Mouse (Mus musculus): ENCODE data around the gene Elane. TPM values are rescaled to one million over a fixed set of nuclear protein-coding genes. Genes with fewer than 3 reads are reported as not detected.
"Not testable (repeated sequence)": the region's sequence is repeated elsewhere in the genome, so short reads cannot be mapped to it uniquely, and the experiment has no call there.

The Elane gene
- total RNA-seq, 2 experiments from 2014 or later, result not detected

DNA sequence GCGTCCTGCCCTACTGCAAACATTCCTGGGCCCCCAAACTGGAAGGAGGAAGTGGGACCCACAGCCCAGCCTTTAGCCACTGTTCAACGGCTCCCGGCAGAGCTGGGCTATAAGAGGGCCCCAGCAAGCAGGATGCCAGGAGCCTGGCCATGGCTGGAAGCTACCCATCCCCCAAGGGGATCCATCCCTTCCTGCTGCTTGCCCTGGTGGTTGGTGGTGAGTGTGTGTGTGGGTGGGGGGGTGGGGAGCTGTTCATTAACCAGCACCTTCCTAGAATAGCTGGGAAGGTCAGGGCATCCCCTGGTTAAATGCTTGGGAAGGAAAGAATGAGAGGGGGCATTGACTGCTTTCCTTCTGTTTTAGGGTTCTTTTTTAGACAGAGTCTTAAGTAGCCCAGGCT lies 6.5 kb upstream of the Elane start:
- intact Hi-C loops (cut with DNase I), result no loop called here
- DNase-seq, result no peak

DNA sequence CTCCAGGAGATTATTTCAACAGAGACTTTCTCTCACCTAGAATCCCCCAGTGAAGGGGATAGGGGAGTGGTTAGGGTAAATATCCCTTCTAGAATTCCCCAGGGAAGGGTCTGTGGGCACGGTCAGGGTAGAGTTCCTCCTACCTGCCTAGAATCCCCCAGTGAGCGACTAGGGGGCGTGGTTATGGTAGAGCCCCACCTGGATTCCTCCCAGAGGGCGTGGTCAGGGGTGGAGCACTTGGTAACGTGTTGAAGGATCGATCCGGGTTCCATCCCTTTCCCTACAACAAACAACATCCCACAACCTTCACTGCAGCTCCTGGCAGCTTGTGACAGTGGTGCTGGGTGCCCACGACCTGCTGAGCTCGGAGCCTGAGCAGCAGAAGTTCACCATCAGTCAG lies 5.3 kb upstream of the Elane start:
- intact Hi-C loops (cut with DNase I), result no loop called here
- no peak for DNase-seq

DNA sequence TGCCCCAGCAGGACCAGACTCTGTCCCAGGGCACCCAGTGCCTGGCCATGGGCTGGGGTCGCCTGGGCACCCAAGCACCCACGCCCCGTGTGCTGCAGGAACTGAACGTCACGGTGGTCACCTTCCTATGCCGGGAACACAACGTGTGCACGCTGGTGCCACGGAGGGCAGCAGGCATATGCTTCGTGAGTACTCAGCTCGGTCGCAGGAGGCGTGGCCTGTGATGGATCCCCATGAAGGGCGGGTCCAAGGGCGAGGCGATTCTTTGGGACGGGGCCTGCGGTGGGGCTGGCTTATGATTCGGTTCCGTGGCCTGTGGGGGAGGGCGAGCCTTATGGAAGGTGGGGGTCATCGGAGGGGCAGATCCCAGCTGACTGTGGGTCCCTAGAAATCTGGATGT lies 4.1 kb upstream of the Elane start:
- intact Hi-C loops (cut with DNase I), result no loop called here
- DNase-seq, result no peak

DNA sequence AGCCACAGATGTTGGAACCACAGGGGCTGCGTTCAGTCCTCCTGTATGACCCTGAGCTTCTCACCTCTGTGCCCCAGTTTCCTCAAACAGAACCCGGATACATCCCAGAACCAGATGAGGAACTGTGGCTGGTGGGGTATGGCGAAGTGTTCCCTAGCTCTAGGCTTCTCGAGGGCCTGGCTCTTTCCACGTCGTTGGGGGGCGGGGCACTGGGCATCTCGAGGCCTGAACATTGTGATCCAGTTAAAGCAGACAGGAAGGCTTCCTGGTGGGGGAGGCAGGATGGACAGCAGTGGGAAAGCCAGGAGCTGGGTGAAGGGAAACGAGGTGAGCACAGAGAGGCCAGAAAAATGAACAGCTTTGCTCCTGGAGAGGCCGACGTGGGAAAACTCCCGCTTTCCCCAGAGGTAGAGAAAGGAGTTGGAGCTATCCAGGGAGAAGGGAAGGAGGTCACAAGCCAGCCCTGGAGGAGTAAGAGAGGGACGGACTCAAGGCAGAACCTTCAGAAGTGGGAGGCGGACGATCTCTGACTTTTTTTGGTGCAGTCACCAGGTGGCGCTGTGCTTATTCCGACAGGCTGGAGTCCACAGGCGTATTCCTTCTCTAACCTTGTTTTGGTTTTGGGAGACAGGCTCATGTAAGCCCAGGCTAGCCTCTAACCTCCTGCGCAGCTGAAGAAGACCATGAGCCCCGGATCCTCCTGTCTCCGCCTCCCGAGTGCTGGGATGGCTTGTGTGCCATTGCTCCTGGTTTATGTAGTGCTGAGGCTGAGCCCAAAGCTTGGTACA lies 2.6 kb upstream of the Elane start:
- DNase-seq, result peak; percentile 83
- intact Hi-C loops (cut with DNase I), result no loop called here

DNA sequence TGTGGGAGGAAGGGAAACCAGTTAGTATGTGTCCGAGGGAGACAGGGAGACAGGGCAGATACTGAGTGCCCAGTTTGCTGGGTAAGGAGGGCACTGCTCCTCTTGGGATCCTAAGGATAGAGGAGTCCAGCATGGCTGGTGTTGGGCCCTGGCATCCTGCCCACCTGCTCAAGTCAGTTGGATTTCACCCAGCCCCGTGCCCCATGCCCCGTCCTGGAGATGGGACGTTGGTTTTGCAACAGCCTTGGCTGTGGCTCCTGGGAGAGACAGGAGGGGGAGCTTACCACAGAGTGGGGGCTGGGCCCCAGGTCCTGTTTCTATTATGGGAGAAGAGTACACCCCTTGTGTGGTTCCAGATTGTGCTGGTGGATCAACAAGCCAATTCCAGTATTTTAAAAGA lies 1.6 kb upstream of the Elane start:
- intact Hi-C loops (cut with DNase I), result no loop called here
- DNase-seq, result peak; percentile 79

DNA sequence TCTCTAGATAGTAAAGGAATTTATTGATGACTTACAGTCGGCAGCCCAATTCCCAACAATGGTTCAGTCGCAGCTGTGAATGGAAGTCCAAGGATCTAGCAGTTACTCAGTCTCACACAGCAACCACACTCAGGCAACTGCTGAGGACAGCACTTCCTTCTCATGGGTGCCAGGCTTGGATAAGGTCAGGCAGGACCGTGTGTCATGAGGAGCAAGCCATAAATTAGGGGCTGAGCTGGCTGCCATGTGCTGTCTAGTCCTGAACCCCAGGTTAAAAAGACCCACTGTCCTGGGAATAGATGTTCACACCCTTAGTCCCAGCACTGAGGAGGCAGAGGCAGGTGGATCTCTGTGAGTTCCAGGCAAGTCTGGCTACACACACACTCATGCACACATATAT lies 1.1 kb upstream of the Elane start:
- intact Hi-C loops (cut with DNase I); DNase-seq: not testable (repeated sequence)

DNA sequence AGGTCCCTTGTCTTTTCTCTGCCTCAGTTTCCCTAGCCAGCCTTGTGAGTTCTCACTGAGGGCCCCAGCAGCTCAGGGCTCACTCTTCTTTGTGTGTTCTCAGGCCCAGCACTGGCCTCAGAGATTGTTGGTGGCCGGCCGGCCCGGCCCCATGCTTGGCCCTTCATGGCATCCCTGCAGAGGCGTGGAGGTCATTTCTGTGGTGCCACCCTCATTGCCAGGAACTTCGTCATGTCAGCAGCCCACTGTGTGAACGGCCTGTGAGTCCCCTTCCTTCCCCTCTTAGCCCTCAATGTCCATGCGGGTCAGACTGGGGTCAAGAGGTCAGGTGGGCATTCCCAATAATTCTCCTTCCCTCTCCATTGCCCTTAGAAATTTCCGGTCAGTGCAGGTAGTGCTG lies 564 bp downstream of the Elane start:
- intact Hi-C loops (cut with DNase I), result no loop called here
- no peak for DNase-seq

DNA sequence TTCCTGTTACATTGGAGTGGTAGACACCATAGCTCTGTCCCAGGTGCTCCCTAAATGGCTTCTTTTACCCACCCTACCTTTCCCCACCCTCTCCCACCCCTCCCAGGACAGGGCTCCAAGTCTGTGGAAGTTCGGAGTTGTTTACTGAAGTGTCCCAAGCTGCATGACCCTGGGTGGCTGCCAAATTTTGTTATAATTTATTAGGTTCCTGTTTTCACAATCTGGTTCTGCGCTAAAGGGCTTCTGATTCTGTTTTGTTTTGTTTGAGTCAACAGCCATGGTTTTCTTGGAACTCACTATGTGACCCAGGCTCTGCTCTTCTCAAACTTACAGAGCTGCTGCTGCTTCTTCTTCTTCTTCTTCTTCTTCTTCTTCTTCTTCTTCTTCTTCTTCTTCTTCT lies 3.3 kb downstream of the Elane start:
- intact Hi-C loops (cut with DNase I), result no loop called here

DNA sequence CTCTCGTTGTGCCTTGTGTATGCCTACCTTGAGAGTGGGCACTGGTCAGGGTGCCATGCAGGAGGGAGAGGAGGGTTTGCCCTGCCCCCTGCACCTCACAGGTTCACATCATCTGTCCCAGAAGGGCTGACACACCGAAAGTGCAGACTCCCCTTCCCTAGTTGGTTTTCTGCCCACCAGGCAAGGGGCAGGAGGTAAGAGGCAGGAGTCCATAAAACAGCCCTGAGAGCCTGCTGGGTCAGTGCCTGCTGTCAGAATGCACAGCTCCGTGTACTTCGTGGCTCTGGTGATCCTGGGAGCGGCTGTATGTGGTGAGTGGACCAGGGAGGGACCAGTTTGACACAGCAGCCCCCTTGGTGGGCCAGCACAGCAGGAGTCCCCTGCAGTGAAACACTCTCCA lies 4.6 kb downstream of the Elane start, which contains the start of gene Cfd:
Gene Cfd (plus strand): TSS at position 184 of the 400 bp plus-strand sequence.
- intact Hi-C loops (cut with DNase I), result no loop called here
- no peak for DNase-seq

More for the DNA sequence above, 3.3 kb downstream of the Elane start:
- DNase-seq, result no peak

DNA sequence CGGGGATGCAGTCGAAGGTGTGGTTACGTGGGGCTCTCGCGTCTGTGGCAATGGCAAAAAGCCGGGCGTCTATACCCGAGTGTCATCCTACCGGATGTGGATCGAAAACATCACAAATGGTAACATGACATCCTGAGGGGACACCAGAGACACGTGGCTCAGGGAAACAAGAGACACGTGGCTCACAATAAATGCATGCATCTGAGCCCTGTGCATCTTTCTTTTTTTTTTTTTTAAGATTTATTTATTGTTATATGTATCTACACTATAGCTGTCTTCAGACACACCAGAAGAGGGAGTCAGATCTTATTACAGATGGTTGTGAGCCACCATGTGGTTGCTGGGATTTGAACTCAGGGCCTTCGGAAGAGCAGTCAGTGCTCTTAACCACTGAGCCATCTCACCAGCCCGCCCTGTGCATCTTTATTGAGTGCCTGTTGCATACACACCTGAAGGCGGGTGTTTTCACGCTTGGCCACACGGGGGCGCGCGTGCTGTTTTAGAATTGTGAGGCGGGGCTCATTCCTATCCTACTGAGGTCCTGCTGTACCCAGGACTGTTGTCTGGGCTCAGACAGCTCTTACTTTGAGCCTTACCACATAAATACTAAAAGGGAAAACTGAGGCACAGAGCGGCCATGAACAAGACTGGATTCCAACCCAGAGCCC lies 6.5 kb downstream of the Elane start:
- intact Hi-C loops (cut with DNase I), result not testable (repeated sequence)

DNA sequence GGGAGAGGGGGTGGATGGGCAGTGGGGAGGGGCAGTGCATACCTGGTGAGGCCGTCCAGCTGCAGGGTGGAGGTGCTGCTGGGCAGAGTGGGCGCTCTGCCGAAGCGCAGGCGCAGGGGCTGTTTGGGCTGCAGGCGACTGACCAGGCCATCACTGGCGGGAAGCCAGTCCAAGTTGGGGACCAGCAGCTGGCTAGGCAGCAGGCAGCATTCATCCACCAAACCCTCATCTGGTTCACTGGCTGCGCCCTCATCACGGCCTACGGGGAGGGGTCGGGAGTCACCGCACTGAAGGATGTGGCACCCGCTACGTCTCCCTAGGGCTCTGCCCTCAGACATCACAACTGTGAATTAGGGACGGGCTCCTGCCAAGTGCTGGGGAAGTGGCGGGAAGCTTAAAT lies 10.3 kb downstream of the Elane start:
- intact Hi-C loops (cut with DNase I), result no loop called here
- peak; percentile 52 for DNase-seq

More for the DNA sequence above, 6.5 kb downstream of the Elane start:
- peak; percentile 85 for DNase-seq

DNA sequence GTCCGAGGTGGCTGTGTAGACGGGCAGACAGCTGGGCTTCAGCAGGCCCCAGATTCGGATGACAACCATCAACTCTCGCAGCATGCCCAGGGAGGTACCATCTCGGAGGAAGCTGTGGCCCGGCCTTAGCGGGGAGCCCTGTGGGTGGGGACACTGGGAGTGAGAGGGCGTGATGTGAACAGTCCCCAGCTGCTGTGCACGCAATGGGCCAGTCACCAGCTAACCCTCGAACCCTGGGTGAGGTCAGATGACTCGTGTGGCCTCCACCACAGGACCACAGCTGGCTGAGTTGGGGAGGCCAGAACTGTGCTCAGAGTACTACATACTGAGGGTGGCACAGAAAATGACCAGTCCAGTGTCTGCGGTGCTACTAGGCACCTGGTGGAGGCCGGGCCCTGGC lies 10.8 kb downstream of the Elane start:
- DNase-seq, result no peak
- intact Hi-C loops (cut with DNase I), result no loop called here

DNA sequence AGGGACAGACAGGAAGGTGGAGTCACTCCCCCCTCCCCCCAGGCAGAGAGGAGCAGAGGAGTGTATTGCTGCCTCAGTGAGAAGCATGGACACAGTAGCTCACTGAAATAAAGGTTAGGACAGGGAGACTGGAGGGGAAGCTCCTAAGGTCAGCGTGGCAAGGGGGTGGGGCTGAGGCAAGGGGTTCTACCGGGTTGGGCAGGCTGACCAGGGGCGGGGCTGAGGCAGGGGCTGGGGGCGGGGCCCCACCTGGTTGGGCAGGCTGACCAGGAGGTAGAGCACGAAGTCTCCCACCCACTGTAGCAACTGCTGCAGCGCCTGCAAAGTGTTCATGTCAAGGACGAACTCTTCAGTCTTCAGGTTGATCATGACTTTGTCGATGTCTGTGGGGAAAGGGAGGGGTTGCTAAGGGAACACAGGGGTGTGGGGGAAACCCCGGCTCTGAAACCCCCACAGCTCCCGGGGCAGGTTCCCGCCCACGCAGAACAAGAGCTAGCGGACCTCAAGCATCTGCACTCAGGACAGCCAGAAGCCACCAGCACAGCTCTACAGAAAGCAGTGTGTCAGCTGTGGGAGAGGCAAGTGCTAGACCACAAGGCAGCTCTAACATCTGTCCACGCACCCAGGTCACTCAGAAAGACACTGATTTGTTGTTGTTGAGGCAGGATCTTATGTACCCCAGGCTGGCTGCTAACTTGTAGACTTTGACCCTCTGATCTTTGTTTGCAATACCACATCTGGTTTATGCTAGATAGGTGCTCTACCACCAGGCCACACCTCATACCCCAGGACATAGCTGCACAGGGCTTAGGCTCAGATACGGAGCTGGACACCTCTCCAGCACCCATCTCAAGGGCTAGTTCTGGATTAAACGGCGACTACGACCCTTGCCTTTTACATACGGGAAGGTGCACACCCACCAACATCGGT lies 11.5 kb downstream of the Elane start:
- no peak for DNase-seq
- intact Hi-C loops (cut with DNase I), result no loop called here

DNA sequence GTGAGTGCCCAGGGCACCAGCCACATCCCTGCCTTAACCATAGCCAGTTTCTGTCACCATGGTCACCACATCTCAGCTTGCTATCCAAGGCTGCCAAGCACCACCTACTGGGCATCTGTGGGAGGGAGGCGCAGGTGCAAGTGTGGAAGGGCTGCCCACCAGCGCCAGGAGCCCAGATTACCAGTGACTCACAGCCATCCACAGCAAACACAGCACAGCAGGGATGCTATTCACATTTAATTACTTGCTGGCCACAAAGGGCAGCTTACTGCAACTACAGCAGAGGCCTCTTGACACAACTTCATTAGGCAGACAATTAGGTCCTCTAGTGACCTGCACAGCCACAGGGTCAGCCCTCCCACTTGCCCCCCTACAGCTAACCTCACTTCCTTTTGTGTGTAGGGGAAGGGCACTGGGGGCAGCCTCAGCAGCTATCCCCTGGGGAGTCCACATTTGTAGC lies 14.9 kb downstream of the Elane start:
- peak; percentile 78 for DNase-seq
- intact Hi-C loops (cut with DNase I), result no loop called here

DNA sequence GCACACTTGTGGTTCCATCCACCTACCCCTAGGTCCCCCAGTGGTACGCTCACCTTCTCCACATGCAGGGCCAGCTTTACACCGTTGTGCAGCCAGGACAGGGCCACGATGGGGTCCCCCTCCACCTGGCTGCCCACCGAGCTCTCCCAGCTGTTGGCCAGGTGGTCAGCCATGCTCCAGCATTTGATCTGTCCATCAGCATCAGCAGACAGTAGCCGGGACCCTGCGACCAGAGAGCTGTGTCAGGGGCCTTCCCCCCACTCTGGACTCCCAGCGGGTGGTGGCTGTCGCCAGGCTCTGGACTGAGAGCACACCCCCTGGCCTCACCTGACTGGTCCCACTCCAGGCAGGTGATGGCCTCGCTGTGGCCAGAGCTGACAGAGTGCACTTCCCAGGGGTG lies 20.7 kb downstream of the Elane start:
- intact Hi-C loops (cut with DNase I), result no loop called here
- DNase-seq, result no peak

DNA sequence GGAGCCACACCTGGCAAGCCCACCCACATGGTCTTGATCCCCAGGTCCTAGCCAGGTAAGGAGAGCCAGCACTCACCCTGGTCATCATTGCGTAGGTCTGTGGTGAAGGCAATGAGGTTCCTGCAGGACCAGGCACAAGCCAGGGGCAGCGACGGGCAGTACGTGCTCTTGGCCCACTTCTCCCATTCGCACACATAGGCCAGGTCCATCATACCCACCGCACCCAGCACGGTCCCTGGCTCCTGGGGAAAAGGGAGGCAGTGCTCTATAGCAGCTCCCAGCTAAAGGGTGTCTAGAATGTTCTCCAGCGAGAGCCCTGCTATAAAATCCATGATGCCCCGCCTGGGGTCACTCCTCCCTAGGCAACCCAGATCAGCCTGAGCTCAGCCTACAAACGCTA lies 21.4 kb downstream of the Elane start:
- DNase-seq, result no peak
- intact Hi-C loops (cut with DNase I), result no loop called here

DNA sequence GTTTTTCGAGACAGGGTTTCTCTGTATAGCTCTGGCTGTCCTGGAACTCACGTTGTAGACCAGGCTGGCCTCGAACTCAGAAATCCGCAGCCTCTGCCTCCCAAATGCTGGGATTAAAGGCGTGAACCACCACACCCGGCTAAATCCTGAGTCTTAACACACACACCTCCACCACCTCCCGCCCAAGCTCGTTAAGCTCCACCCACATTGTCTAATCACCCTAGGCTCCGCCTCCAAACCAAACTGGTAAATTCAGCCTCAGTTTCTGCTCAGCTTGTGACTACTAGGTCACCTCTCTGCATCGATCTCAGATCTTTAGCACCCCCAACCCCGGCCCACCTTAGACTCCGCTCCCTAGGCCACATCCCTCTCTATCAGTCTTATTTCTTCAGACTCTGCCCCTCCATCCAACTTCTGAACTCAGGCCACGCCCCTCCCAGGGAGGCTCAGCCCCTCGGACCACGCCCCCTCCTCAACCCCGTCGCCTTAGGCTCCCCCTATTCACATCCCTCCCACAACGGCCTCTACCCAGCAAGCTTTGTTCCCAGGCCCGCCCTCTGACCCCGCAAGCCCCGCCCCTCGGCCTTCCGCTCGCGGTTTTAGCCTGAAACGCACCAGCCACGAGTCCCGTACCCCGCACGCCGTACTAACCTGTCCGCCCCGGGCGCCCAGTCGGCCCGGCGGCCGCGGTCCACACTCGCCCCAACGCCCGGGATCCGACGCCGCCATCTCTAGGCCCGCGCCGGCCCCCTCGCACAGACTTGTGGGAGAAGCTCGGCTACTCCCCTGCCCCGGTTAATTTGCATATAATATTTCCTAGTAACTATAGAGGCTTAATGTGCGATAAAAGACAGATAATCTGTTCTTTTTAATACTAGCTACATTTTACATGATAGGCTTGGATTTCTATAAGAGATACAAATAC lies 22.4 kb downstream of the Elane start, which contains the start of gene Med16:
Gene Med16 (minus strand): TSS at position 757 of the 925 bp plus-strand sequence.
- DNase-seq, result peak; percentile 97
- intact Hi-C loops (cut with DNase I), result no loop called here

DNA sequence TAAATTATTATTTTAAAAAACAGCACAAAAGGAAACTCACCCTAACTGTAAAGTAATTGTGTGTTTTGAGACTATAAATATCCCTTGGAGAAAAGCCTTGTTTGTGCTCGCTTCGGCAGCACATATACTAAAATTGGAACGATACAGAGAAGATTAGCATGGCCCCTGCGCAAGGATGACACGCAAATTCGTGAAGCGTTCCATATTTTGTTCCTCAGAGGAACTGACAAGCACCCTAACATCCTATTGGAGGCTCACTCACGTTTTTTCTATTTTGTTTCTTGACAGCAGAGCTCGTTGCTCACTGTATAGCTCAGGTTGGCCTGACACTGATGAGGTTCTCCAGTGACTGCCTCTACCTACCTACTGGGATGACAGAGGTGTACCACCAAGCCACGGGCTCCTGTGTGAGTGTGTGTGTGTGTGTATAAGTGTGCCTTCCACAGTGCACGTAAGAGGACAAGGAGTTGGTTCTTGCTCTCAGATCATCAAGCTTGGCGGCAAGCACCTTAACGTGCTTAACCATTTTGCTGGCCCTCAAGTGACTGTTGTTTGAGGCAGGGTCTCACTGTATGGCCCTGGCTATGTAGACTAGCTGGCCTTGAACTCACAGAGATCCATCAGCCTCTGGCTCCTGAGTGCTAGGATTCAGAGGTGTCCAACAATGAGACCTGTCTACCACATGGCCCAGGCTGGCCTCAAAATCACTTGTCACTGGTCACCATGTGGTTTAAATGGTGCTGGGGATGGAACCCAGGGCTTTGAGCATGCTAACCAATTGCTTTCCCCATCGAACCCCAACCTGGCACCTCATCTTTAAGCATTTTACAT lies 23.3 kb downstream of the Elane start:
- DNase-seq, result no peak

DNA sequence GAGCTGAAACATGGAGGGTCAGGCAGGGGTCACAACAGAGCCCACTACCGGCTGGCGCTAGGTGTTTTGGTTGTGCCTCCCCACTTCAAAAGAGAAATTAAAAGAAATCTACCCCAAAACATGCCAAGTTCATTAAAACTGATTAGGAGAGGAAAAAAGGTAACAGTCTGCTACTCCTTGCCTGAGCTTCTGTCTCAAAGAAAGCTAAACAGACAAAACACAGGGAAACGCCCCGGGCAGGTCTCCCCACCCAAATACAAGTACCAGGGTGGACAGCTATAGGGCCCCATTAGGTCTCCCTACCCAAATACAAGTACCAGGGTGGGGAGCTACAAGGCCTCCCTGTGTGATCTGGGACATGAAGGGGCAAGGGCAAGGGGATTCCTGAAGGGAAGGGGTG lies 24.5 kb downstream of the Elane start, which contains the start of gene Gm26602:
Gene Gm26602 (plus strand): TSS at position 301 of the 400 bp plus-strand sequence.
- intact Hi-C loops (cut with DNase I), result no loop called here
- no peak for DNase-seq

More for the DNA sequence above, 23.3 kb downstream of the Elane start:
- intact Hi-C loops (cut with DNase I), result no loop called here

Measured in left cerebral cortex, postnatal 4 days (tissue).